Mouse (Mus musculus) liver, adult 2 months (tissue): ENCODE results near the gene H2-DMa.

Experiments used
- CTCF ChIP-seq: fragments of 200-500 bp; IDR thresholded peaks from 2 replicates; pipeline ENCODE4 v1.5.1; 2011; ENCODE audit warnings: low read depth, low read length, control low read depth
- POLR2A ChIP-seq: fragments of 200-500 bp; IDR thresholded peaks from 2 replicates; pipeline ENCODE4 v1.6.1; 2011; ENCODE audit warnings: low read length, control low read depth; ENCODE audit not compliant: insufficient read depth; ENCODE audit errors: extremely low read depth

DNA sequence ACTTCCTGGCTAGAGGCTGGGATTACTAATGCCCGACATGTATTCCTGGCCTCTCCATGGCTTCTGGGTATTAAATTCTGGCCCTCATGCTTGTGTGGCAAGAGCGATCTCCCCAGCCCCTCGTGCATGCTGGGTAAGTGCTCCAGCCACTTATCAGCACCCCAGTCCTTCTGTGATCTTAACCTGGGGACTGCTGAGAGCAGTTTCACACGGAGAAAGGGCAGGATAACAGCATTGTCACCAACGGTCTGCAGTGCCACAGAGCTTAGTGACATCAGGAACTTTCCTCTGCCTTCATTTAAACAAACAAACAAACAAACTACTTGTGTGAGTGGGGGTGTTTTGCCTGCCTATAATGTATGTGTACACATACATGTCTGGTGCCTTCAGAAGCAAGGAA lies 20.9 kb downstream of the H2-DMa start:
- no peak for TF ChIP-seq CTCF
- TF ChIP-seq POLR2A = no peak
